16 mouse cellular contexts compared by ENCODE assay signal in the genomic region with DNA sequence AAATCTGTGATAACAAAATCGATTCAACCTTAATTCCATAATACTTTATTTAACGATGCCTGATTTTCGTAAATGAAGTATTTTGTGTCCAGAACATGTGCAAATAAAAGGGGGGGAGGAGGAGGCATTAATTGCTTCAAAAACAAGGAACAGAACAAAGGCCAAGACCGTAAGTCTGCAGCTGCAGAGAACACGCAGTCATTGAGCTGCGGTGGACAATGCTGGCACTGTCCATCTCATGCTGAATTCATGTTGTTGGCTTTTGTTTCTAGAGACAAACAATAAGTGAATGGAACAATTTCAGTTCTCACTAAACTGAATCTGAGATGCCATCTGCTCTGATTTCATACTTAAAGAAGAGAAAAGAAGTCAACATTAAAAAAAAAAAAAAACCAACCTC. TPM values are rescaled to one million over a fixed set of nuclear protein-coding genes. Genes with fewer than 3 reads are reported as not detected.
DNase-seq lines count a peak whose midpoint lies in the region; ATAC-seq and TF ChIP-seq lines count a peak whose summit lies in the region.
"Had no signal": no experiment of that assay in that cellular context is flagged by ENCODE, and none has a peak within 500 bp of the region (broad histone marks: within the 10 kb centered on the region; RNA-seq: fewer than 3 reads in every experiment).

No protein-coding gene starts in this region.

- H3K36me3 ChIP-seq in hindbrain, embryonic 10.5 days, result no peaks in the 10 kb centered on the region
- no peaks in the 10 kb centered on the region for H3K36me3 ChIP-seq in hindbrain, embryonic 14.5 days (replicated peaks; ENCODE audit: control insufficient read depth, insufficient read depth)
- no peaks in the 10 kb centered on the region for H3K36me3 ChIP-seq in midbrain, embryonic 14.5 days (ENCODE audit: control insufficient read depth, insufficient read depth, low read length)
- H3K36me3 ChIP-seq in midbrain, embryonic 13.5 days, result 0 out of 2 replicates have a peak, but pooled peaks cover 3% of the 10 kb centered on the region
- H3K36me3 ChIP-seq in embryonic facial prominence, embryonic 10.5 days (replicated peaks), result no peaks in the 10 kb centered on the region
- H3K36me3 ChIP-seq: embryonic facial prominence, embryonic 15.5 days; limb, embryonic 15.5 days had no signal

- no peak overlapping the region for H3K4me3 ChIP-seq in hindbrain, embryonic 10.5 days
- H3K4me3 ChIP-seq in hindbrain, embryonic 14.5 days (replicated peaks; ENCODE audit: low read length), result no peak overlapping the region
- no peak overlapping the region for H3K4me3 ChIP-seq in midbrain, embryonic 14.5 days (replicated peaks; ENCODE audit: low read depth, low read length)
- no peak overlapping the region for H3K4me3 ChIP-seq in midbrain, embryonic 13.5 days (replicated peaks)
- no peak overlapping the region for H3K4me3 ChIP-seq in embryonic facial prominence, embryonic 10.5 days
- no peak overlapping the region for H3K4me3 ChIP-seq in gastrocnemius, adult 2 months
- H3K4me3 ChIP-seq: embryonic facial prominence, embryonic 15.5 days; limb, embryonic 15.5 days had no signal

- 0 out of 2 replicates have a peak, but pooled peaks cover 5% of the 10 kb centered on the region for H3K9me3 ChIP-seq in hindbrain, embryonic 10.5 days
- no peaks in the 10 kb centered on the region; the same call in 1 of the 2 replicates for H3K9me3 ChIP-seq in hindbrain, embryonic 14.5 days (ENCODE audit: control insufficient read depth, low read length)
- H3K9me3 ChIP-seq in midbrain, embryonic 14.5 days (ENCODE audit: control insufficient read depth, low read length), result no peaks in the 10 kb centered on the region
- peaks cover 3% of the 10 kb centered on the region; the same call in 1 of the 2 replicates for H3K9me3 ChIP-seq in midbrain, embryonic 13.5 days
- no peaks in the 10 kb centered on the region for H3K9me3 ChIP-seq in embryonic facial prominence, embryonic 10.5 days
- H3K9me3 ChIP-seq: embryonic facial prominence, embryonic 15.5 days; limb, embryonic 15.5 days had no signal

- H3K27ac ChIP-seq in hindbrain, embryonic 10.5 days, result no peak overlapping the region
- H3K27ac ChIP-seq in hindbrain, embryonic 14.5 days, result no peak overlapping the region
- no peak overlapping the region for H3K27ac ChIP-seq in midbrain, embryonic 14.5 days (replicated peaks; ENCODE audit: low read depth, low read length)
- no peak overlapping the region for H3K27ac ChIP-seq in midbrain, embryonic 13.5 days
- no peak overlapping the region for H3K27ac ChIP-seq in embryonic facial prominence, embryonic 10.5 days (replicated peaks)
- H3K27ac ChIP-seq in gastrocnemius, adult 2 months, result no peak overlapping the region
- H3K27ac ChIP-seq: embryonic facial prominence, embryonic 15.5 days; kidney, postnatal 0 days; limb, embryonic 15.5 days had no signal

- WGBS in hindbrain, embryonic 10.5 days, result 53% methylated on average over 6 of the region's 6 CpGs
- 29% methylated on average over 6 of the region's 6 CpGs for WGBS in hindbrain, embryonic 14.5 days
- WGBS in midbrain, embryonic 14.5 days, result 42% methylated on average over 6 of the region's 6 CpGs
- 42% methylated on average over 6 of the region's 6 CpGs for WGBS in midbrain, embryonic 13.5 days
- WGBS in embryonic facial prominence, embryonic 10.5 days, result 63% methylated on average over 6 of the region's 6 CpGs

- no peaks in the 10 kb centered on the region for H3K27me3 ChIP-seq in hindbrain, embryonic 10.5 days (ENCODE audit: insufficient read depth, poor library complexity, severe bottlenecking)
- H3K27me3 ChIP-seq in hindbrain, embryonic 14.5 days (ENCODE audit: control insufficient read depth, insufficient read depth, low read length), result no peaks in the 10 kb centered on the region
- H3K27me3 ChIP-seq in midbrain, embryonic 14.5 days (ENCODE audit: control insufficient read depth, insufficient read depth, low read length), result no peaks in the 10 kb centered on the region
- H3K27me3 ChIP-seq in midbrain, embryonic 13.5 days, result no peaks in the 10 kb centered on the region
- H3K27me3 ChIP-seq in embryonic facial prominence, embryonic 10.5 days (replicated peaks; ENCODE audit: low read depth, poor library complexity, severe bottlenecking), result no peaks in the 10 kb centered on the region
- H3K27me3 ChIP-seq: embryonic facial prominence, embryonic 15.5 days; limb, embryonic 15.5 days had no signal

- intact Hi-C loops in gastrocnemius, adult 2 months (cut with DNase I), result no loop called here

- DNase-seq in hindbrain, embryonic 10.5 days (ENCODE audit: low spot score), result peak; percentile 23
- no peak for DNase-seq in hindbrain, embryonic 14.5 days (ENCODE audit: low spot score)
- DNase-seq in midbrain, embryonic 14.5 days, result peak; percentile 7
- peak; percentile 10 for DNase-seq in embryonic facial prominence, embryonic 10.5 days (ENCODE audit: low spot score)
- peak; percentile 57 for DNase-seq in retina, embryonic 14.5 days (ENCODE audit: low spot score)
- DNase-seq in gastrocnemius, adult 2 months, result no peak
- no peak for DNase-seq in gastrocnemius, postnatal 25 days
- DNase-seq: adrenal gland, postnatal 10 days; cerebellum, postnatal 10 days; lung, embryonic 14.5 days had no signal

- H3K4me1 ChIP-seq in hindbrain, embryonic 10.5 days (replicated peaks), result peaks cover 7% of the 10 kb centered on the region; the same call in 1 of the 2 replicates
- H3K4me1 ChIP-seq in hindbrain, embryonic 14.5 days (replicated peaks; ENCODE audit: control insufficient read depth, insufficient read depth, low read length), result no peaks in the 10 kb centered on the region
- H3K4me1 ChIP-seq in midbrain, embryonic 14.5 days (ENCODE audit: control insufficient read depth, insufficient read depth, low read length), result no peaks in the 10 kb centered on the region
- 0 out of 2 replicates have a peak, but pooled peaks cover 2% of the 10 kb centered on the region for H3K4me1 ChIP-seq in midbrain, embryonic 13.5 days (replicated peaks)
- no peaks in the 10 kb centered on the region for H3K4me1 ChIP-seq in embryonic facial prominence, embryonic 10.5 days
- H3K4me1 ChIP-seq: embryonic facial prominence, embryonic 15.5 days; limb, embryonic 15.5 days had no signal

- no peak overlapping the region for H3K4me2 ChIP-seq in hindbrain, embryonic 14.5 days (replicated peaks)
- H3K4me2 ChIP-seq in midbrain, embryonic 14.5 days (ENCODE audit: low read length), result no peak overlapping the region
- H3K4me2 ChIP-seq in midbrain, embryonic 13.5 days (replicated peaks), result no peak overlapping the region
- H3K4me2 ChIP-seq: embryonic facial prominence, embryonic 15.5 days; limb, embryonic 15.5 days; lung, embryonic 14.5 days had no signal

- H3K9ac ChIP-seq in hindbrain, embryonic 14.5 days, result no peak overlapping the region
- no peak overlapping the region for H3K9ac ChIP-seq in midbrain, embryonic 14.5 days (replicated peaks; ENCODE audit: low read length)
- H3K9ac ChIP-seq in midbrain, embryonic 13.5 days (replicated peaks), result no peak overlapping the region
- H3K9ac ChIP-seq: embryonic facial prominence, embryonic 15.5 days; limb, embryonic 15.5 days; lung, embryonic 14.5 days had no signal

- no peak for ATAC-seq in hindbrain, embryonic 14.5 days (ENCODE audit: low FRiP score)
- ATAC-seq in midbrain, embryonic 14.5 days (ENCODE audit: low FRiP score, low TSS enrichment), result no peak
- no peak for ATAC-seq in midbrain, embryonic 13.5 days
- ATAC-seq: inflammation-experienced regulatory T-cells, adult 6 months had no signal

- TF ChIP-seq CTCF in gastrocnemius, adult 2 months (IDR thresholded peaks at IDR 0.05), result no peak

RNA-seq across cellular contexts. Expression of gene Tmeff2, which starts 2.8 kb away (rescaled TPM):
- polyA plus RNA-seq in hindbrain, embryonic 10.5 days (2016; fragmentation: Nextera tagmentation; extraction: Ambion mirVana), result 10.6 and 11.9 TPM in 2 replicates
- 71.9 and 72.2 TPM in 2 replicates for polyA plus RNA-seq in hindbrain, embryonic 14.5 days (2014; fragmentation: Nextera tagmentation; extraction: Ambion mirVana)
- polyA plus RNA-seq in midbrain, embryonic 14.5 days (2014; fragmentation: Nextera tagmentation; extraction: Ambion mirVana), result 72.0 and 81.0 TPM in 2 replicates
- polyA plus RNA-seq in midbrain, embryonic 13.5 days (2015; fragmentation: Nextera tagmentation; extraction: Ambion mirVana), result 41.2 TPM in 2 replicates
- 6.3 and 7.2 TPM in 2 replicates for polyA plus RNA-seq in embryonic facial prominence, embryonic 10.5 days (2016; fragmentation: Nextera tagmentation; extraction: Ambion mirVana)
- 1 to 10 TPM in 1 of 2 experiments, under 1 TPM in 1; 0.79 to 1.5 TPM for total RNA-seq in gastrocnemius, adult 2 months (2021)
- 1 to 10 TPM; 1.7 to 2.9 TPM for total RNA-seq in gastrocnemius, postnatal 25 days (2021)
- total RNA-seq: granulocyte monocyte progenitor cell, adult 5-6 weeks had no signal
- polyA plus RNA-seq: inflammation-experienced regulatory T-cells, adult 6 months had no signal

Comparison
In these comparisons a context has a peak if more than half of its experiments do, and no peak if none do; other contexts are left out.
1. DNase-seq: peak in hindbrain, embryonic 10.5 days (single experiment), midbrain, embryonic 14.5 days (single experiment), embryonic facial prominence, embryonic 10.5 days (single experiment) and retina, embryonic 14.5 days (single experiment); none in hindbrain, embryonic 14.5 days (single experiment), gastrocnemius, adult 2 months (single experiment) and gastrocnemius, postnatal 25 days (single experiment).